Mouse (Mus musculus) liver, postnatal 0 days (tissue): ENCODE measurements at regions not wholly inside any gene's neighbourhood (a gene's known extent, or its start where the extent isn't known, plus 50 kb on each side); places are given as distances from the start of the nearest gene placed in this dataset.

Experiments
- CTCF ChIP-seq: sonication (generic); IDR thresholded peaks from 2 replicates; pipeline ENCODE4 v1.5.1; 2016; ENCODE audit warnings: antibody characterized with exemption, low read depth
- EP300 ChIP-seq: IDR thresholded peaks from 2 replicates; pipeline ENCODE4 v1.6.1; 2016; ENCODE audit warnings: antibody characterized with exemption, low read depth, mild to moderate bottlenecking

GRCm38 (mm10) chr19:21051872-21052271 is 97.9 kb upstream of the Tmc1 start:
- TF ChIP-seq CTCF (no peak), EP300 (no peak)
